Mouse (Mus musculus) effector memory CD4-positive, alpha-beta T cell, adult 7 months (primary cell): Measurements from ENCODE around the gene Tmeff2. TPM values are rescaled to one million over a fixed set of nuclear protein-coding genes. Genes with fewer than 3 reads are reported as not detected.

ENCODE experiments used
- polyA plus RNA-seq: library from polyadenylated mRNA; unstranded; fragments of 100-300 nt; shearing (Covaris generic); gene quantifications from one replicate; pipeline ENCODE4 v1.2.1, GENCODE M21; 2017

Gene Tmeff2
- 0.52 TPM for polyA plus RNA-seq

GRCm38 (mm10) chr1:50900386-50900785 is at the start of gene Tmeff2:
TSS of gene Tmeff2 (plus strand) at chr1:50900647.

